Mouse (Mus musculus) naive thymus-derived CD4-positive, alpha-beta T cell, adult 5 months (primary cell): Measurements from ENCODE around the gene Sdr42e1. TPM values are rescaled to one million over a fixed set of nuclear protein-coding genes. Genes with fewer than 3 reads are reported as not detected.

Experiments used
- polyA plus RNA-seq: library from polyadenylated mRNA; unstranded; fragments of 100-300 nt; shearing (Covaris generic); gene quantifications from one replicate; pipeline ENCODE4 v1.2.1, GENCODE M21; 2017

The Sdr42e1 gene
- 1.8 TPM for polyA plus RNA-seq

GRCm38 (mm10) chr8:117673430-117673830 lies at the start of gene Sdr42e1:
TSS of gene Sdr42e1 (minus strand) at chr8:117673689.

GRCm38 (mm10) chr8:117701859-117702258 lies 28.4 kb upstream of the Sdr42e1 start, which contains the start of gene Hsd17b2:
TSS of gene Hsd17b2 (plus strand) at chr8:117701904.

Other genes with a start within 250 kb of the Sdr42e1 start
- 0.07 TPM for gene Plcg2, start 175.4 kb downstream of the Sdr42e1 start, polyA plus RNA-seq
- not detected for gene Hsd17b2, start 28.2 kb upstream of the Sdr42e1 start, polyA plus RNA-seq
- gene Mphosph6, start 128.3 kb upstream of the Sdr42e1 start, polyA plus RNA-seq: 21.5 TPM